Mouse (Mus musculus): Measurements from ENCODE around the gene 4930435E12Rik. TPM values are rescaled to one million over a fixed set of nuclear protein-coding genes. Genes with fewer than 3 reads are reported as not detected.
A peak's percentile ranks its signal among the peaks of the same experiment; 100 is the strongest.
"Not testable (repeated sequence)": the region's sequence is repeated elsewhere in the genome, so short reads cannot be mapped to it uniquely, and the experiment has no call there.

Gene 4930435E12Rik
- not detected for total RNA-seq (2022)

GRCm38 (mm10) chr16:38828649-38829048 is at the start of gene 4930435E12Rik:
Gene 4930435E12Rik, minus strand, starts transcription at chr16:38828749.
- no peak for DNase-seq (ENCODE audit: low spot score in 2 of 2)

GRCm38 (mm10) chr16:38874481-38874880 is 45.9 kb upstream of the 4930435E12Rik start:
- peak; percentile 25 to 27 for DNase-seq (ENCODE audit: low spot score in 2 of 2)

GRCm38 (mm10) chr16:38873231-38873630 is 44.7 kb upstream of the 4930435E12Rik start:
- DNase-seq (ENCODE audit: low spot score in 2 of 2), result peak; percentile 16 to 17

GRCm38 (mm10) chr16:38864358-38864757 is 35.8 kb upstream of the 4930435E12Rik start:
- DNase-seq (ENCODE audit: low spot score in 2 of 2), result no peak

- no peak for DNase-seq (ENCODE audit: low spot score in 2 of 2)
Observed at GRCm38 (mm10) chr16:38860548-38860947, 32.0 kb upstream of the 4930435E12Rik start.

GRCm38 (mm10) chr16:38858120-38858749 is 29.7 kb upstream of the 4930435E12Rik start:
- no peak for DNase-seq (ENCODE audit: low spot score in 2 of 2)

- peak; percentile 46 to 67 for DNase-seq (ENCODE audit: low spot score in 2 of 2)
Observed at GRCm38 (mm10) chr16:38812521-38812920, 16.0 kb downstream of the 4930435E12Rik start.

GRCm38 (mm10) chr16:38810196-38810595 is 18.4 kb downstream of the 4930435E12Rik start:
- no peak for DNase-seq (ENCODE audit: low spot score in 2 of 2)

GRCm38 (mm10) chr16:38807796-38808195 is 20.8 kb downstream of the 4930435E12Rik start:
- DNase-seq (ENCODE audit: low spot score in 2 of 2), result not testable (repeated sequence)

- no peak for DNase-seq (ENCODE audit: low spot score in 2 of 2)
Observed at GRCm38 (mm10) chr16:38800091-38800490, 28.5 kb downstream of the 4930435E12Rik start, which contains the start of gene Upk1b. Gene Upk1b, minus strand, starts transcription at chr16:38800328.

GRCm38 (mm10) chr16:38798957-38799450 is 29.5 kb downstream of the 4930435E12Rik start:
- DNase-seq (ENCODE audit: low spot score in 2 of 2), result no peak

- DNase-seq (ENCODE audit: low spot score in 2 of 2), result no peak
Observed at GRCm38 (mm10) chr16:38793120-38793519, 35.4 kb downstream of the 4930435E12Rik start.

- no peak for DNase-seq (ENCODE audit: low spot score in 2 of 2)
Observed at GRCm38 (mm10) chr16:38789966-38790365, 38.6 kb downstream of the 4930435E12Rik start.

- DNase-seq (ENCODE audit: low spot score in 2 of 2), result no peak
Observed at GRCm38 (mm10) chr16:38789016-38789415, 39.5 kb downstream of the 4930435E12Rik start.

GRCm38 (mm10) chr16:38785301-38785700 is 43.2 kb downstream of the 4930435E12Rik start:
- no peak for DNase-seq (ENCODE audit: low spot score in 2 of 2)

GRCm38 (mm10) chr16:38782524-38783067 is 46.0 kb downstream of the 4930435E12Rik start:
- no peak for DNase-seq (ENCODE audit: low spot score in 2 of 2)

- DNase-seq (ENCODE audit: low spot score in 2 of 2), result no peak
Observed at GRCm38 (mm10) chr16:38781946-38782345, 46.6 kb downstream of the 4930435E12Rik start.

GRCm38 (mm10) chr16:38780960-38781572 is 47.5 kb downstream of the 4930435E12Rik start:
- no peak for DNase-seq (ENCODE audit: low spot score in 2 of 2)

- DNase-seq (ENCODE audit: low spot score in 2 of 2), result no peak
Observed at GRCm38 (mm10) chr16:38776342-38776741, 52.2 kb downstream of the 4930435E12Rik start.

GRCm38 (mm10) chr16:38774964-38775746 is 53.4 kb downstream of the 4930435E12Rik start:
- no peak for DNase-seq (ENCODE audit: low spot score in 2 of 2)

- DNase-seq (ENCODE audit: low spot score in 2 of 2), result no peak
Observed at GRCm38 (mm10) chr16:38772906-38773496, 55.5 kb downstream of the 4930435E12Rik start.

All from layer of hippocampus, adult 8-10 months (tissue).